Mouse (Mus musculus) layer of hippocampus, adult 18-20 months (tissue): ENCODE results near the gene Prpf40a. TPM values are rescaled to one million over a fixed set of nuclear protein-coding genes. Genes with fewer than 3 reads are reported as not detected.

Experiments used
- DNase-seq, 2 experiments: peaks; one replicate each; pipeline ENCODE4 v3.0.0; 2022; ENCODE audit warnings: low spot score in 2 of 2
- long read RNA-seq: library from polyadenylated mRNA; stranded (forward); transcript quantifications from one replicate; pipeline ENCODE4 v2.0.0, GENCODE M21; 2021
- total RNA-seq, 2 experiments: library from RNA; stranded (reverse); gene quantifications; 2 replicates each; pipeline ENCODE4 v1.2.3; 2021

The Prpf40a gene
- total RNA-seq: 10 to 100 TPM; 34.3 to 42.0 TPM
- long read RNA-seq, partial matches to known transcripts: 1 of 5 reads
- long read RNA-seq, other reads (novel, unspliced or antisense): 4 of 5 reads

DNA sequence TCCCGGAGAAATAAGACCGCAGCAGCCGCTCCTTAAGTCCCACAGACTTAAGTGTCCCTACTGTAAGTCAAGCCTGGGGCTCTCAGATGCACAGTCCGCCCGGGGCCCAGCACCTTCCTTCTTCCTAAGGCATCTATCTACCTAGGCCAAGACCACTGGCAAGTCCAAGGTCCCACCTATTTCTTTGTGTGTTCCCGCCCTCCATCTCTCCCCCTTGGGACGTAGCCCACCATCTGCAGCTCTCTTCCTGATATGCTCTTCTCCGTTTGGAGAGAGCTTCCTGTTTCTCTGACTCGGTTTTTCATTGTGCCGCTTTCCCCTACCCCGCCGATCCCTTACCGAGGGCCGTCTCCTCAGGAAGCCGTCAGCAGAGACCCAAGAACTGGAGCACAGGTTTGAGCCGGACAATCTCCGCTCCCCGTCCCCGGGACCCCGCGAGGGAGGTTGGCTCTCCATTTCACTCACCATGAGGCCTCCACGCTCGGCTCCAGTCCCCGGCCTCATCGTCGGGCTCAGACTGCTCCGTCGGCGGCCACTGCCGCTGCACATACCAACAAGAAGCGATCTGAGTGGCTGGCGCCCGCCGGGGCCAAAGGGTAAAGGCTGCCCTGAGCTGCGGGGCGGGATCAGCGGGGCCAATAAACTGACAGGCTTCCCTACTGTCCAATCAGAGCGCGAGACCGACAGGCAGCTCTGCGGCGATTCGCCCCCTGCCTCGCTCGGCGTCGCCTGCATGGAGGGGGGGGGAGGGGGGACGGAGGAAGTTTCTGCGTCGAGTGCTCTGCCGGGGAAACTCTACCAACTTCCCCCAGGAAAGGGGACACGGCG is at the start of gene Prpf40a:
Prpf40a (minus strand) TSS at position 601 of the 828 bp plus-strand sequence.
- DNase-seq: peak; percentile 99

DNA sequence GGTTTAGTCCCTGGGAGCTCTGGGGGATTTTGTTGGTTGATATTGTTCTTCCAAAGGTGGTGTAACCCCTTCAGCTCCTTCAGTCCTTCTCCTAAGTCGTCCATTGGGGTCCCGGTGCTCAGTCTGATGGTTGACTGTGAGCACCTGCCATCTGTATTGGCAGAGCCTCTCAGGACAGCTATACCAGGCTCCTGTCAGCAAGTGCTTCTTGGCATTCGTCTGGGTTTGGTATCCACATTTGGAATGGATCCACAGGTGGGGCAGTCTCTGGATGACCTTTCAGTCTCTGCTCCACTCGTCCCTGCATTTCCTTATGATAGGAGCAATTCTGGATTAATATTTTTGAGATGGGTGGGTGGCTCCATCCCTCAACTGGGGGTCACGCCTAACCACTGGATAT is 31.2 kb upstream of the Prpf40a start:
- DNase-seq: no peak

DNA sequence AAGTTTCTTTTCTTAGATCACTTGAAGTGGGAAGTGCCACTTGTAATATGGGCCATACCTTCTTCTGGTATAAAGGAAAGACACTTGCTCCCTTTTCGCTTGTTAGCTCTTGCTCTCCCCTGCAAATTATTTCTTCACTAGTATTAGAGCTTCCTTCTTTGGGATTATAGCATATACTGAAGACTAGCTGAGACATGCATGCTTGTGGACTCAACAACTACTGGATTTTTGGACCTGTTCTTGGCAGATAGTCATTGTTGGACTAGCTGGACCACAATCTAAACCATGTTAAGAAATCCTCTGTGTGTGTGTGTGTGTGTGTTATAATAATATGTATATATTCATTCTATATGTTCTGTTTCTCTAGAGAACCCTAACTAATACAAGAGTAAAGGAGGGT is 22.4 kb upstream of the Prpf40a start:
- no peak for DNase-seq

DNA sequence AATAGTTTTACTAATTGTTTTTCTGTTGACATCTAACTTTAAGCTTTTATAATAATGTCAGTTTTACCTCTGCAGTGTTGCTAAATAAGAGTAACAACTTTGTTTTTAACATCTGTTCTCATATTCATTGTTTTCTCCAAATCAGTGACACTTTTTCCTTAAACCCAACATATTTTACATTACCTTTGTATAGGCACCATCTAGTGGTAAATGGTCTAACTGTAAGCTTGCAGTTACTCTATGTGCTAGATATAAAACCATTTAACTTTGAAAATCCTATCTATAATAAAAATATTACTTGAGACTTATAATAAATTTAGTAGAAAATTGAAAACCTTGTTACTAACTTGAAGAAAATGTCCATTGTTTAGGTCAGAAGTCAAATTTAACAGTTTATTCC is 15.7 kb upstream of the Prpf40a start:
- no peak for DNase-seq

DNA sequence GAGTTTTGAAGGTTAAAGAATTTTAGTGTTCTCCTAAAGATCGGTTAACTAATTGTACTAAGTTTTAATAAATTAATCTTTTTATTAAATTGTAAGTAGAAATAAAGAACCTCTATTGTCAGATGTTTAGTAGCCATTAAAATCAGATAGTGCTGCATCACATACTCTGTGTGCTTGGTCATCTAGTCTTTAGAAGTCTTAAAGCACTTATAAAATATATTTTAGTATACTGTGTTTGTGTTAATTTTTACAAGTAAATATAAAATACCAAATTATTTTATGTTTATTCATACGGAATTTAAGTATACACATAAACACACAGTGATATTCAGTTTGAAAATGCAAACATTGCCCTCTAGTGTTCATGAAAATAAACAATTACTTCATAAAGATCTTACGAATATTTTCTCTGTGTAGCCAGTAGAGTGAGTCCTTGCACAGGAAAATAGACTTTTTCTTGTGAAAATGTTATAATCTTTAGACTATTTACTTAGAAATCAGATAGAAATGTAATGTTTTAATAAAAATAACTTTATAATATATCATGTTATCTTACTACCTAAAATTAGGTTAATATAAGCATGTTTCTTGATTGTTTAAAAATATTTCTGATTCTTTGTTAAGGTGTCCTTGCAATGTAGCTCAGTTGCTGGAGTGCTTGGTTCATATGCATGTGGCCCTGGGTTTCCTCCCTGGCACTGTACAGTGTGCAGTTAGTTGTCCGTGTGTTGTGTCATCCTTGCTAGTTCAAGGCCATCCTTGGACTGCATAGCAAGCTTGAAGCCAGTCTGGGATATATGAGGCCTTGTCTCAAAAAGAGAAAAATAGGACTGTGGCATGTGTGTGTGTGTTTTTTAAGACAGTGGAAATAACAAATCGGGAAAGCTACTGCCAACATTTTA is 13.5 kb upstream of the Prpf40a start:
- peak in 1 of 2 experiments; percentile 24 for DNase-seq

DNA sequence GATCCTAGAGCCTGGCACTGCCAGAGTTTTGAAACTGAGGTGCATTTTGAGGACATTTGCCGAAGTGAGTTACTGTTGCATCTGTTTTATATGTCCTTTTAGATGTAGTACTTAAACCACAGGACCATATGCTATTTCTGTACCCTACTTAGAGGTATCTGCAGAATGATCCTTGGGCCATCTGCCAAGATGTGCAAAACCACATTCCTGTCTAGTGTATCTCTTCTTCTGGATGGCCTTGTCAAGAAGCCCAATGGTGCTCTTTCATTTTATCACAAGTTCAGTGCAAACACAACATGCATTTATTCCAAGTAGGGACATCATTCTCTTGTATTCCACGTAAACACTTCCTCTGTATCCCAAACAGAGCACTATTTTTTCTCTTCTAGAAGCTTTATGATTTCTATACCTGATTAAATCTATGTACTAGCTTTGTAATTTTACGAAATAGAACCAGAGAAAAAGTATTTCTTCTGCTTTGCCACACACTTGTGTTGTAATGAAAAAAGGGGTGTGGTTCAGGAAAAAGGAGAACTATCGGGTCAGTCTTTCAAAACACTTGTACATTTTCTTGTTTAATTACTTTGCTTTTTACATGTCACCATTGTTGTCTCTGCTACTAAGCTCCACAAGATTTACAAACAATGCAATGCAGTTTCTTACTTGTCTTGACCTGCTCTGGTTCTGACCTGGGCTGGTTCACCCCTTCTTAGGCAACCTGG is 9.2 kb upstream of the Prpf40a start:
- no peak for DNase-seq

DNA sequence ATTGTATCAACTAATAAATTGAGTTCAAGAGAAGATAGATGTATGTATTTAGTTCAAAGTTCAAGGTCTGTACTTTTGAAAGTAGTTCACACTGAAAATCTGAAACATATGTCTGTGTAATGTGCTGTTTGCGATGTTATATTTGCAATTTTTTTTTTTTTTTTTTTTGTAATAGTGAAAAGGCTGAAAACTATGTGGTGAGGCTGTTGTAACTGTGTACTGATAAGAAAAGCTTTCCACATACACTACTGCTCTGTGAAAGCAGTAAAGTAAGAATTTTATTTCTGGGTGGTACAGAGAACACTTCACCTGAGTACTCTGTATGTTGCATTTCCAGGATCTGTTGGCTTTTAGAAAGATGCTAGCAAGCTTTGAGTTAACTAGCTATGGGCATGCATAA is 8.1 kb upstream of the Prpf40a start:
- no peak for DNase-seq

DNA sequence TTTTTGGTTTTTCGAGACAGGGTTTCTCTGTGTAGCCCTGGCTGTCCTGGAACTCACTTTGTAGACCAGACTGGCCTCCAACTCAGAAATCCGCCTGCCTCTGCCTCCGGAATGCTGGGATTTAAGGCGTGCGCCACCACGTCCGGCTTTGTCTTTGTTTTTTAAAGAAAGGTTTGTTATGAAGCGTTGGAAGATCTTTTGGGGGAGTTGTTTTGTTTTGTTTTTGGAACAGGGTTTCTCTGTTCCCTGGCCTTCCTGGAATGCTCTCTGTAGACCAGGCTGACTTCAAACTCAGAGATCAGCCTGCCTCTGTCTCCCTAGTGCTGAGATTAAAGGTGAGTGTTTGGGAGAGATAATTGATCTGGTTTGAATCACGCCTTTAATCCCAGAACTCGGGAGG is 5.3 kb upstream of the Prpf40a start:
- no peak for DNase-seq

DNA sequence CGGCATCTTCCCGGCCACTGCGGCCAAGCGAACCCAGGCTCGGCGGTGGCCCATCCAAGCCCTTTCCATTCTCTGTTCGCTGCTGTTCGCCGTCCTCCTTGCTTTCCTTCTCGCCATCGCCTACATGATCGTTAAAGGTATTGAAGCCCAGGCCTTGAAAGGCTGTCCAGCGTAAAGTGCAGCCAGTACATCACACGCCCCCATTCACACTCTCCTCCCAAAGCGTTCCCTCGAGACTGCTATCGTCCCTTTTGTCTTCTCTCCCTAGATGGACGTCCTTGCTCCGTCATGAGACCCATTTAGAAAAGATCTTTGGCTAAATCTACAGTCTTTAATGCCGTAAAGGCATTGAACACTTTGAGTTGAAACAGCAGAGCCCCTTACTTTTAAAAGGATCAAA is 1.3 kb upstream of the Prpf40a start:
- no peak for DNase-seq

DNA sequence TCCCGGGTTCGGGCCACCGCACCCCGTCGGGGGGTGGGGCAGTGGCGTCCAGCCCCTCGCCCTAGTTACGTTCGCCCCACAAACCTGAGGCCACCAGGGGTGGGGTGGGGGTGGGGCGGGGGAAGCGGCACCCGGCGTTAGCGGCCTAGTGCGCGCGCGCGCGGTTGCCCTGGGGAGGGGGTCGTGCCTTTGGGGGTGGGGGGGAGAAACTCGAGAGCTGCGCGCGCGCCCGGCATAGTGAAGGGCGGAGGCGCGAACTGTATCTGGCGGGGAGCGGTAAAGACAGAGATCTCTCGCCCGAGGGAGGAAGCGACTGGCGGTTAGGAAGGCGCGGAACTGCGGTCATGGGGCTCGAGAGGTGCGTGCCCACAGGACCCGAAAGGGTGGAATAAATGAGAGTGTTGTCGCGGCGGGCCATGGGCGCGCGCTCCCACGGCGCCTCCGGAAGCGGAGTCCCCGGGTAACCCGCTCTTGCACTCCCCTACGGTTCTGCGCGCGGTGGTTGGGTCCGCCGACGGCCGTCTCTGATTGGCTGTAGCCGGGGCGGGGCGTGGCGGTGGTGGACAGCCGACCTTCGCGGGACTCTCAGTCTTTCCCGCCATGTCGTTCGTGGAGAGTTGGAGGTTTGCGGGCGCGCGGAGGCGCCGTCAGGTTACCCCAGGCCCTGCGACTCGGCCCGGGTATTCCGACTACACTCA is 588 bp upstream of the Prpf40a start, which contains the start of gene Arl6ip6:
Arl6ip6 (plus strand) TSS at position 204 of the 698 bp plus-strand sequence.
- peak; percentile 95 to 98 for DNase-seq

DNA sequence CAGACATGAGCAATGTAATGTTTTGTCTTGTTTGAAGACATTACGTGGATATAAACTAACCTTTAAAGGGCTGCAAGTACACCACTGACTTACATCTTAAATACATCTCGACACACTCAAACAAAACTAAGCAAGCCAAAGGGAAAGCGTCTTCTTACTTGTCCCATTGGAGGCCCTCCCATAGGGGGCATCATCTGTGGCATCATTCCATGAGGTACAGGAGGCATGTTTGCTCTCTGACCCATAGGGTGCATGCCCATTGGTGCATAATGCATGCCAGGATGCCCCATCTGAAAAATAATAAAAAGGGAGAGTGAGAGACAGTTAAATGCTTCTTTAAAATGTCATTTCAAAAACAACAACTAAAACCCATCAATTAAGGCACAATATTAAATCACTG is 1.3 kb downstream of the Prpf40a start:
- no peak for DNase-seq

DNA sequence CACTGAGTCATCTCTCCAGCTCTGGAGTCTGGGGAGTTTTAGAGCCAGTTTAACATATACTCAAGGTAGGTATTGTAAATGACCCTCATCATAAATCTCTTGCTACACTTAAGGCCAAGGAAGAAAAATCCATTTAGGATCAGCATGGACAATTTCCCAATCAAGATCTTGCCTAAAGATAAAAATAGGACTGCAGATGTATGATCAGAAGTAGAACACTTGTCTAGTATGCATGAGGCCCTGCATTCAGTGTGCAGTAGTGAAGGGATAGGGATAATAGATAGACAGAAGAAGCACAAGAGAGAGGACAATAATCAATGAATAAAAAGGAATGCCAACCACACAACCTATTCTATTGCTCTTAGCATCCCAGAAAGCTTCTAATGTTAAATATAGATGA is 11.2 kb downstream of the Prpf40a start:
- DNase-seq: no peak

DNA sequence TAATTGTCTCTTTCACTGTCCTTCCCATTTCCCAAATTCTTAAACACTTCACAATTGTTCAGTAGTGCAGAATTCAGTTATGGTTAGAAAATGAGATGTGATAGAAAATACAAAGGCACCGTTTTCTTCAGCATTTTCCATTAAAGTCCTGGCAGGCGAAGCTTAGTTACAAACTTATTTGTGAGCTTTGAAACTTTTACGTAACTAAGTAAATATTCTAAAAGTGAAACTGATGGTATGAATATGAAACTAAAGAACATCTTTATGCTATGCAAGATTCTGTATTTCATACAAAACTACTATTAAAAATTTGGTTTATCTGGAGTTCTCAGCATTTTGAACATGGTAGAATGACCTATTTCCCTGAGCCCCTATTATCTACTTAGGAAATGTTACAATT is 12.1 kb downstream of the Prpf40a start:
- DNase-seq: no peak

DNA sequence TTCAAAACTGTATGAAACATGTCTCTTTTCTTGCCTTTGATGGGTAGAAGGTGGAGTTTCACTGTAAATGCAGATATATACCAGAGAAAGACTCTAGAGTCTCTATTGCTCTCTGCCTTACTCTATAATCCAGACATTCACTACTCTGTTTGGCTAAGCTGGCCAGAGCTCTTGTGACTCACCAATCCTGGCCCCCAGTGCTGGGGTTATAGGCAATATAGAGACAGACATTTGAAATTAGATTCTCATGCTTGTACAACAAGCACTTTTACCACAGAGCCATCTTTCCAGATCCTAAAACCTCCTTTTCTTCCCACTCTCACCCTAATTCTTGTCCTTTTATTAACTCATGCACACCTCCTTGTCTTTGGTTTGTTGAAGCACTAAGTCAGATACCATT is 17.1 kb downstream of the Prpf40a start:
- no peak for DNase-seq

DNA sequence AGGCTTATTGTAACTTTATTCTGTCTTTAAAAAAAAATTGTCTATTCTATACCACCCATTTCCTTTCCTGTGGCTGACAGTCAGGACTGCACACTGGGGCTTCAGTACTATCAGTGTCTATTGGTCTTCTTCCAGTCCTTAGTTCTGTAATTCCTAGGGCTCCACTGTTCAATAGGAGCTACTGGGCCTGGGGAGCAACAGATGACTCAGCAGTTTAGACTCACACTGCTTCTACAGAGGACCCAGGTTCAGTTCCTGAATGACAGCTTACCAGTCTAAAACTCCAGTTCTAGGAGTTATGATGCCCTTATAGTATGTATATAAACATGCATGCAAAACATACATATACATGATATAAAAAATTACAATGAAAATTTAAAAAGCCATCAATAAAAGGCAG is 44.2 kb downstream of the Prpf40a start:
- no peak for DNase-seq

DNA sequence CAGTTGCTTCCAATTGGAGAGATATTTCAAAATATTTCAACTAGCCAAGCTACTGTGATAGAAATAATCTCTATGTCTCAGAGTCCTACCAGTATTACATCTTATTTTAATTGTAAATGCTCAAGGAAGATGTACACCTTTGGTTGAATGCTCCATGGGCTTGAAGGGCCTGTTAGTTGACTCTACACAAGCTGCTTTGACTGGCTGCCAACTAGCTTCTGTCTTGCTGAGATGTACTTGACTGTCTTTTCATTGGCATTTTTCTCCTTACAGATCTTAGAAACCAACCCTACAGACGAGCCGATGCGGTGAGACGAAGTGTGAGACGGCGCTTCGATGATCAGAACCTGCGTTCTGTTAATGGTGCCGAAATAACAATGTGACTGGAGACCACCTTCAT is 59.5 kb downstream of the Prpf40a start:
- DNase-seq: no peak

DNA sequence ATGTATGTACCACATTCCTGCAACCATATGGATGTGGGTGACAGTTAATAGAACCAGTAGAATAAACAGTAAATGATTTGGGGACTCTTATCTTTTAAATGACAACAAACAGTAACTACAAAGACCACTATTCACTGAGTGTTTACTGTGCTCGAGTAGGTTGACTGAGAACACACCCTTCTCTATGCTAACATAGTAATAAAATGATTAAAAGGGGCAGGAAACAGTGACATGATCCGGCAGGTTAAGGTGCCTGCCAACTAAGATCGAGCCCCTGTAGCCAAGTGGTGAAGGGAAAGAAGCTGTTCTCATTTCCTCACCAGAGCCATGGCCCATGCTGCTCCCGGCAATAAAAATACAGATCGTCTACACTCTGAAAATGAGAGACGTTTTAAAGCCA is 62.0 kb downstream of the Prpf40a start:
- no peak for DNase-seq

DNA sequence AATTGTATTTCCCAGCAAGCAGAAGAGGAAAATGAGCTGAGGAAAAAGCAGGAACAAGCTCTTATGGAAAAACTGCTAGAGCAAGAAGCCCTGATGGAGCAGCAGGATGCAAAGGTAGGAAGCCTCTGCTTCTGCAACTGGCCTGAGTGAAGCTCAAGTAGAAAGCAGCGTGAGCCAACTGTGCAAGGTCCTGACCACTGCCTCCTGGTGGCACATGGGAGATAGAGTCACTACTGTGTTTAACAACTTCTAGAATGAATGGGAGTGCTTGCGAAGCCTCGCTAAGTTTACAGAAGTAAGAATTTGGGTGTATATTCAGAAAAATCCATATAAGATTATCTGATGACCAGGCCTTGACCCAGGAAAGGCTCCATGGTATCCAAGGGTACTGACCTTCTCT is 65.1 kb downstream of the Prpf40a start:
- no peak for DNase-seq

DNA sequence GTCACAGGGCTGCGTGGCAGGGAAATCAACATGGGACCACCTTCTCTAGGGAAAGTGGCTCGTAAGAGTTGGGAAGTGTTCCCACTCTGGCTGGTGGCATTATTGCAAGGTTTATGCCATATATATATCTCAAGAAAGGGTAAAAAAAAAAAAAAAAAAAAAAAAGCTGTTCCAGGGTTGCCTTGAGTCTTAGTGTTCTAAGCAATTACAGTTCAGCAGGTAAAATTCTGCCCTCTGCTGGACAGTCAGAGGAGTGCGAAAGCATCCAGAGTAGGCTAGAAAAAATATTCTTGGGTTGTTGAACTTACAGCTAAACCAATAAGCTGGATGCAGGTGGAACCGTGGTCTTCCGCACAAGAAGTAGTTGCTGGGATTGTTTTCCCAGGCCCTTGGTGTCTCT is 69.3 kb downstream of the Prpf40a start:
- DNase-seq: peak in 1 of 2 experiments; percentile 75

DNA sequence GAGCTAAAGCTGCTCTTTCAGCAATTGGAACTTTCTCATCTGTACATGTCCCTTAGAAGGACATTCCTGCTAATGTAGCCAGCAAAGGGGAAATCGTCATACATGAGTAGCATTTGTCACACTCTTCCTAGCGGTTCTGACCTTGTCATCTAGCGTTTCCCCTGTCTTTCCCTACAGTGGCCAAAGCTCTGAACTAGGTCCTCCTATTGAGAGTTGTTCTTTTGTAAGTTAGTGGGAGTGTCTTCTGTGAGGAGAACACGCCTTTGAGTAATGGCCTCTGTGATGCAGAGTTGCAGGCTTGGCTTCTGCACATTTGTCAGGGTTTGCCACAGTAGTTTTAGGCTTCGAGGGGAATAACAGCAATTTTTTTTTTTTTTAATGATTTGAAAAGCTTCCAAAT is 82.5 kb downstream of the Prpf40a start:
- no peak for DNase-seq

DNA sequence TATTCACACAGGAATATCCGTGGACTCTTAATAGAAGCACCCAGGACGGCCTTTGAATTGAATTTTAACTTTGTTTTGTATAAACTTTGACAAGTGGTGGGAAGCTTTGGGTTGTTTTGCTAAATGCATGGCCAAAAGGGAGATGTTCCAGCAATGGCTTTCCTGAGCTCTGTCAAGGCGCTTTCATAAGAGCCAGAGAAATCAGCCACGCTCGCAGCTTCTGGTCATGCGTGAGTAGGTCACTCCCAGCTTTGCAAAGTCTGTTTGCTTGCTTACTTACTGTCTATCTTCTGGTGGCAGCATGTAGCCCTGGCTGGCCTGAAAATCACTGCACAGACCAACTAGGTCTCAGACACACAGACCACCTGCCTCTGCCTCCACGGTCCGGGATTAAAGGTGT is 84.6 kb downstream of the Prpf40a start:
- DNase-seq: no peak
